21 mouse cellular contexts compared by ENCODE assay signal in the genomic region with DNA sequence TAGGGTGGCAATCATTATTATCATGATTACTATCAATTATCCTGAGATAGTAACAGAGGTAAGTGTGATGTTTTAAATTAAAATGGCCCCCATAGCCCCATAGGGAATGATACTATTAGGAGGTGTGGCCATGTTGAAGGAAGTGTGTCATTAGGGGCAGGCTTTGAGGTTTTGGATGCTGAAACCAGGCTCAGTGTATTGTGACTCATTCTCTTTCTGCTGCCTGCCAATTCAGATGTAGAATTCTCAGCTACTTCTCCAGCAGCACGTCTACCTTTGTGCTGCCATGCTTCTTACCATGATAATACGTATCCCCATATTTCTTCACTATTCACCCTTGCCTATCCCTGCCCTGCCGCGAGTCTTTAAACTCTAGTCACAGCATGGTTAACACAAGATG.
DNase-seq lines count a peak whose midpoint lies in the region; ATAC-seq and TF ChIP-seq lines count a peak whose summit lies in the region.
"Had no signal": no experiment of that assay in that cellular context is flagged by ENCODE, and none has a peak within 500 bp of the region (broad histone marks: within the 10 kb centered on the region; RNA-seq: fewer than 3 reads in every experiment).

No protein-coding gene starts in this region.

- 71% methylated on average over 4 of the region's 4 CpGs for WGBS in thymus, adult 2 months
- 87% methylated on average over 4 of the region's 4 CpGs for WGBS in forebrain, postnatal 0 days

- dilution Hi-C loops in CH12.LX (cut with MboI; ENCODE audit: extremely low pct_ligation_motif_present, extremely low pct_unique_long_range_greater_than_20kb, low sequenced_read_pairs), result no loop called here

- peak overlapping the region; percentile 70 for H3K27ac ChIP-seq in thymus, adult 2 months (ENCODE audit: control insufficient read depth, insufficient read depth, low read length)
- peak overlapping the region; percentile 5; the same call in 1 of the 2 replicates for H3K27ac ChIP-seq in CH12.LX (ENCODE audit: insufficient read depth, low read depth)
- H3K27ac ChIP-seq in embryonic fibroblast, embryonic 13.5 days (ENCODE audit: insufficient read depth, low read length), result no peak overlapping the region
- H3K27ac ChIP-seq in forebrain, postnatal 0 days (ENCODE audit: low read depth, low read length), result no peak overlapping the region
- H3K27ac ChIP-seq: embryonic facial prominence, embryonic 12.5 days; forebrain, embryonic 13.5 days; heart, adult 2 months; hindbrain, embryonic 15.5 days; kidney, postnatal 0 days had no signal

- H3K9me3 ChIP-seq in CH12.LX (replicated peaks; ENCODE audit: low read length), result no peaks in the 10 kb centered on the region
- H3K9me3 ChIP-seq in forebrain, postnatal 0 days (ENCODE audit: low read length), result no peaks in the 10 kb centered on the region
- H3K9me3 ChIP-seq: embryonic facial prominence, embryonic 12.5 days; forebrain, embryonic 13.5 days; hindbrain, embryonic 15.5 days had no signal

- TF ChIP-seq EP300 in CH12.LX (IDR thresholded peaks at IDR 0.05; ENCODE audit: low read length), result 0 out of 2 replicates have a peak, but pooled peaks have one; percentile 7

- no peak overlapping the region for H3K9ac ChIP-seq in CH12.LX (ENCODE audit: insufficient read depth, low read depth)
- no peak overlapping the region for H3K9ac ChIP-seq in forebrain, postnatal 0 days
- H3K9ac ChIP-seq: embryonic facial prominence, embryonic 12.5 days; forebrain, embryonic 13.5 days; hindbrain, embryonic 15.5 days had no signal

- no peak for ATAC-seq in forebrain, postnatal 0 days
- ATAC-seq: forebrain, embryonic 13.5 days had no signal

- H3K27me3 ChIP-seq in thymus, adult 2 months (ENCODE audit: control insufficient read depth, insufficient read depth, low read length), result no peaks in the 10 kb centered on the region
- no peaks in the 10 kb centered on the region for H3K27me3 ChIP-seq in CH12.LX (replicated peaks)
- H3K27me3 ChIP-seq in splenic B cell, adult 2 months (ENCODE audit: control insufficient read depth, insufficient read depth, low read length, poor library complexity, severe bottlenecking), result no peaks in the 10 kb centered on the region
- no peaks in the 10 kb centered on the region for H3K27me3 ChIP-seq in forebrain, postnatal 0 days (ENCODE audit: insufficient read depth, low read length)
- H3K27me3 ChIP-seq: forebrain, embryonic 13.5 days; hindbrain, embryonic 15.5 days had no signal

- no peak for TF ChIP-seq CTCF in thymus, adult 2 months (IDR thresholded peaks at IDR 0.05; ENCODE audit: borderline replicate concordance, control insufficient read depth, extremely low read depth, insufficient read depth, low read length, poor library complexity)
- TF ChIP-seq CTCF in CH12.LX (conservative IDR thresholded peaks at IDR 0.05 in 1 of 2, IDR thresholded peaks at IDR 0.05 in 1 of 2; ENCODE audit: low read depth in 2 of 2, low read length in 2 of 2), result no peak
- TF ChIP-seq CTCF in embryonic fibroblast, embryonic 13.5 days (IDR thresholded peaks at IDR 0.05; ENCODE audit: borderline replicate concordance, insufficient read depth, low read length), result no peak
- TF ChIP-seq CTCF in forebrain, postnatal 0 days (IDR thresholded peaks at IDR 0.05; ENCODE audit: low read depth), result no peak

- no peaks in the 10 kb centered on the region for H3K36me3 ChIP-seq in thymus, adult 2 months (ENCODE audit: control insufficient read depth, insufficient read depth, low read length)
- no peaks in the 10 kb centered on the region for H3K36me3 ChIP-seq in CH12.LX (replicated peaks in 1 of 2; ENCODE audit: control insufficient read depth in 1 of 2, insufficient read depth in 1 of 2, low read length in 1 of 2)
- no peaks in the 10 kb centered on the region for H3K36me3 ChIP-seq in splenic B cell, adult 2 months (ENCODE audit: control insufficient read depth, insufficient read depth, low read length, poor library complexity, severe bottlenecking)
- no peaks in the 10 kb centered on the region for H3K36me3 ChIP-seq in forebrain, postnatal 0 days (ENCODE audit: insufficient read depth)
- H3K36me3 ChIP-seq: embryonic facial prominence, embryonic 12.5 days; hindbrain, embryonic 15.5 days had no signal

- no peak overlapping the region for H3K4me3 ChIP-seq in thymus, adult 2 months (ENCODE audit: control insufficient read depth, insufficient read depth, low read length)
- H3K4me3 ChIP-seq in CH12.LX (replicated peaks in 1 of 3; ENCODE audit: low read depth in 2 of 3, low read length in 2 of 3, poor library complexity in 1 of 3), result no peak overlapping the region
- no peak overlapping the region for H3K4me3 ChIP-seq in embryonic fibroblast, embryonic 13.5 days (ENCODE audit: insufficient read depth, low read length)
- no peak overlapping the region for H3K4me3 ChIP-seq in forebrain, postnatal 0 days (ENCODE audit: low read depth, low read length)
- H3K4me3 ChIP-seq: embryonic facial prominence, embryonic 12.5 days; erythroblast, embryonic 14.5 days; forebrain, embryonic 13.5 days; heart, adult 2 months; hindbrain, embryonic 15.5 days had no signal

- in situ Hi-C loops in CH12.LX (cut with MboI; ENCODE audit: low pct_ligation_motif_present, low pct_unique_long_range_greater_than_20kb, low sequenced_read_pairs), result loop anchor here (10.0 kb wide), 1 partner anchor 272 kb away; no protein-coding TSS in a partner anchor

- no peak overlapping the region for H3K4me2 ChIP-seq in CH12.LX (ENCODE audit: insufficient read depth, low read depth, poor library complexity, severe bottlenecking)
- no peak overlapping the region for H3K4me2 ChIP-seq in forebrain, postnatal 0 days (ENCODE audit: low read depth)
- H3K4me2 ChIP-seq: embryonic facial prominence, embryonic 12.5 days; forebrain, embryonic 13.5 days; hindbrain, embryonic 15.5 days had no signal

- TF ChIP-seq RAD21 in CH12.LX (IDR thresholded peaks at IDR 0.05; ENCODE audit: low read depth, low read length), result no peak

- no peaks in the 10 kb centered on the region for H3K79me2 ChIP-seq in CH12.LX (replicated peaks; ENCODE audit: control insufficient read depth, extremely low read depth, insufficient read depth, poor library complexity, severe bottlenecking)

- no peak for TF ChIP-seq POLR2A in thymus, adult 2 months (IDR thresholded peaks at IDR 0.05; ENCODE audit: control insufficient read depth, extremely low read depth, insufficient read depth, low read length, poor library complexity)
- TF ChIP-seq POLR2A in CH12.LX (IDR thresholded peaks at IDR 0.05; ENCODE audit: low read depth, low read length), result peak; percentile 47; the same call in 1 of the 2 replicates
- peak; percentile 36; the same call in 1 of the 2 replicates for TF ChIP-seq POLR2A in embryonic fibroblast, embryonic 13.5 days (IDR thresholded peaks at IDR 0.05; ENCODE audit: low read depth, low read length)

- no peak for DNase-seq in thymus, adult 2 months
- DNase-seq in thymus, postnatal 4 days, result no peak
- DNase-seq in CH12.LX (ENCODE audit: extremely low read depth), result peak; percentile 60
- DNase-seq in splenic B cell, adult 2 months (ENCODE audit: low read depth, low spot score), result peak; percentile 56
- no peak for DNase-seq in right cerebral cortex, postnatal 14 days
- DNase-seq in forebrain, postnatal 0 days, result no peak
- no peak for DNase-seq in thymus, adult 18-20 months
- DNase-seq: cerebellum, adult 11-12 months; cerebellum, postnatal 14 days; heart, adult 2 months; kidney, adult 2 months; lung, adult 18-20 months; midbrain, embryonic 14.5 days; right cerebral cortex, postnatal 4 days; thymus, postnatal 14 days had no signal

- H3K4me1 ChIP-seq in thymus, adult 2 months (replicated peaks; ENCODE audit: control insufficient read depth, insufficient read depth, low read length), result peaks cover 38% of the 10 kb centered on the region
- H3K4me1 ChIP-seq in CH12.LX (ENCODE audit: control insufficient read depth in 1 of 2, insufficient read depth in 2 of 2), result peaks cover 25 to 68% of the 10 kb centered on the region in 2 experiments
- H3K4me1 ChIP-seq in embryonic fibroblast, embryonic 13.5 days (ENCODE audit: control insufficient read depth, insufficient read depth, low read length), result peaks cover 9% of the 10 kb centered on the region; the same call in 1 of the 2 replicates
- H3K4me1 ChIP-seq in forebrain, postnatal 0 days (ENCODE audit: insufficient read depth), result no peaks in the 10 kb centered on the region

TF ChIP-seq in CH12.LX, 34 proteins besides CTCF, POLR2A, EP300 and RAD21:
- TF ChIP-seq ZC3H11A (IDR thresholded peaks at IDR 0.05; ENCODE audit: low read depth, low read length), result no peak
- 0 out of 2 replicates have a peak, but pooled peaks have one; percentile 17 for TF ChIP-seq TCF12 (IDR thresholded peaks at IDR 0.05; ENCODE audit: low read depth, low read length)
- TF ChIP-seq TBP (conservative IDR thresholded peaks at IDR 0.05; ENCODE audit: low read depth, low read length), result 0 out of 2 replicates have a peak, but pooled peaks have one; percentile 35

Comparison
In these comparisons a context has a peak if more than half of its experiments do, and no peak if none do; other contexts are left out.
1. DNase-seq: peak in CH12.LX (single experiment) and splenic B cell, adult 2 months (single experiment); none in thymus, adult 2 months (single experiment), thymus, postnatal 4 days (single experiment), right cerebral cortex, postnatal 14 days (single experiment), forebrain, postnatal 0 days (single experiment) and thymus, adult 18-20 months (0 of 2).
2. H3K27ac ChIP-seq: peak in thymus, adult 2 months (single experiment) and CH12.LX (single experiment); none in embryonic fibroblast, embryonic 13.5 days (single experiment) and forebrain, postnatal 0 days (single experiment).